Mouse (Mus musculus): ENCODE measurements around the gene Cbfa2t2. TPM values are rescaled to one million over a fixed set of nuclear protein-coding genes. Genes with fewer than 3 reads are reported as not detected.

The Cbfa2t2 gene
- total and polyA plus RNA-seq, 2 experiments from 2014 or later = 31.6 to 51.7 TPM

DNA sequence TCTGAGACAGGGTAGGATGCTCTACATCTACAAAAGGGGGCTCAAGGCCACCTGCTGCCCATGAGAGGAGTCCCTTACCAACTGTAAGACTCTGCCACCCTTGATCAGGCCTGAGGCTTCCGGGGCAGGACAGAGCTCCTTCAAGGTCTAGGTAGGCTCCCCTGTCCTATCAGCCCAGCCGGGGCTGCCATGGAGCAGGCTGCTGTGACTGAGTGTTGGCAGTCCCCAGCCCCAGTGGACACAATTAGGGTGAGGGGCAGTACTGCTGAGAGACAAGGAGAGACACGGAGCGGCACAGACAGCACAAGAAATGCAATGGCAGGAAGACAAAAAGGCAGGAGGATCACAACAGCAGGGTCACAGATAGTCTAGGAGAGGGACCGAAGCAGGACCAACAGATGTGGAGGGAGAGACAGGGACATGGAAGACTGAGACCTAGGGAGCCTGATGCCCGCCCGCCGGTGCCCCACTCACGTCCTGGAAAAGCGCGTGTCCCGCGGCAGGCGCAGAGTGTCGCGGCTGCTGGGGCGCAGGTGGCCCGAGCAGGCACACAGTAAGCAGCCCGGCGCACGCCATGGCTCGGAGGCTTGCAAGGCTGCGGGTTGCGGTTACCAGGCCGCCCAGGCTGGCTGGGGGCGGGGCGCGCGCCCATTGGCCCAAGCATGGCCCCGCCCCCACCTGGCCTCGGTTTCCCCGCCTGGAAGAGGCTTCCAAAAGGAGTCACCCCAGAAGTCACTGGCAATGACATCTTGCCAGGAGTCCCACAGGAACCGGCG, 122.2 kb downstream of the Cbfa2t2 start, which contains the start of gene Necab3:
Necab3 (minus strand) TSS at position 627 of the 776 bp plus-strand sequence.
- DNase-seq (ENCODE audit: low spot score) (peak; percentile 63), ATAC-seq (peak; percentile 66)
- no peaks in the 10 kb centered on the region for H3K9me3 ChIP-seq (ENCODE audit: low read length)
- WGBS = 4% methylated on average over 34 of the region's 34 CpGs
- H3K27me3 ChIP-seq (ENCODE audit: insufficient read depth, low read length) = no peaks in the 10 kb centered on the region
- peak within 1 kb of the TSS; percentile 55 for H3K9ac ChIP-seq (replicated peaks; ENCODE audit: low read length)
- peak within 1 kb of the TSS; percentile 43 for H3K4me3 ChIP-seq (ENCODE audit: low read length)
- peaks cover 31% of the 10 kb centered on the region for H3K4me1 ChIP-seq (ENCODE audit: insufficient read depth, low read length)
- H3K36me3 ChIP-seq (ENCODE audit: insufficient read depth, low read length) = no peaks in the 10 kb centered on the region
- peak within 1 kb of the TSS; percentile 72 for H3K4me2 ChIP-seq (ENCODE audit: low read depth, low read length)
- TF ChIP-seq CTCF (IDR thresholded peaks at IDR 0.05; ENCODE audit: low read depth) = no peak
- peak within 1 kb of the TSS; percentile 70 for H3K27ac ChIP-seq

- Histone ChIP-seq H3K27me3 (ENCODE audit: insufficient read depth, low read length) (no peaks in the 10 kb centered on the region), H3K36me3 (ENCODE audit: insufficient read depth, low read length) (no peaks in the 10 kb centered on the region), H3K4me2 (ENCODE audit: low read depth, low read length) (no peak overlapping the region), H3K9ac (replicated peaks; ENCODE audit: low read length) (no peak overlapping the region), H3K4me1 (ENCODE audit: insufficient read depth, low read length) (peaks cover 6% of the 10 kb centered on the region), H3K9me3 (ENCODE audit: low read length) (no peaks in the 10 kb centered on the region), H3K27ac (no peak overlapping the region), H3K4me3 (ENCODE audit: low read length) (no peak overlapping the region)
- 85% methylated on average over 22 of the region's 22 CpGs for WGBS
- no peak for TF ChIP-seq CTCF (IDR thresholded peaks at IDR 0.05; ENCODE audit: low read depth)
- ATAC-seq (no peak), DNase-seq (ENCODE audit: low spot score) (no peak)
Measured at GRCm38 (mm10) chr2:154563612-154564170, 127.4 kb downstream of the Cbfa2t2 start.

GRCm38 (mm10) chr2:154565562-154565961, 129.3 kb downstream of the Cbfa2t2 start:
- peak; percentile 67 for DNase-seq (ENCODE audit: low spot score)
- WGBS = 63% methylated on average over 3 of the region's 3 CpGs
- H3K4me1 ChIP-seq (ENCODE audit: insufficient read depth, low read length) = no peaks in the 10 kb centered on the region; the same call in 1 of the 2 replicates
- H3K27ac ChIP-seq = peak overlapping the region; percentile 51
- 0 out of 2 replicates have a peak overlapping the region, but pooled peaks have one; percentile 22 for H3K9ac ChIP-seq (replicated peaks; ENCODE audit: low read length)
- H3K4me2 ChIP-seq (ENCODE audit: low read depth, low read length) = no peak overlapping the region
- no peak for TF ChIP-seq CTCF (IDR thresholded peaks at IDR 0.05; ENCODE audit: low read depth)
- no peaks in the 10 kb centered on the region for H3K9me3 ChIP-seq (ENCODE audit: low read length)
- H3K4me3 ChIP-seq (ENCODE audit: low read length) = no peak overlapping the region
- no peaks in the 10 kb centered on the region for H3K36me3 ChIP-seq (ENCODE audit: insufficient read depth, low read length)
- no peaks in the 10 kb centered on the region for H3K27me3 ChIP-seq (ENCODE audit: insufficient read depth, low read length)
- ATAC-seq = no peak; the same call in 1 of the 2 replicates

DNA sequence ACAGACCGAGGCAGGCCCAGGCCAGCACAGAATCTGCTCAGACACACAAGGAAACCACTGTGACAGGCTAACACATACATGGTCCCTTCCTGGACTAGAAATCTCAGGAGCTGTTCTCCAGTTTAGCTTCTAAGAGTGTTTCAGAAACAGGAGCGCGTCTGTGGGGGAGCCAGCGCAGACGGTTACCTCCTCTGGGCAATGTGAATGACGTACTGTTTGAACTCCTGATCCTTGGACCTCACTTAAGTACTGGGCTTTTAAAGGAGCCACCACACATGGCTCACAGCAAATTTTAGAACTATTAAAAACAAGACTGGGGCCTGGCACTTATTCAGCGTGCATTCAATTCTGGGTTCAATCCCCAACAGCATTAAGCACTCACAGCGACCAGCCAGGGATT, 130.4 kb downstream of the Cbfa2t2 start:
- no peak overlapping the region for H3K27ac ChIP-seq

DNA sequence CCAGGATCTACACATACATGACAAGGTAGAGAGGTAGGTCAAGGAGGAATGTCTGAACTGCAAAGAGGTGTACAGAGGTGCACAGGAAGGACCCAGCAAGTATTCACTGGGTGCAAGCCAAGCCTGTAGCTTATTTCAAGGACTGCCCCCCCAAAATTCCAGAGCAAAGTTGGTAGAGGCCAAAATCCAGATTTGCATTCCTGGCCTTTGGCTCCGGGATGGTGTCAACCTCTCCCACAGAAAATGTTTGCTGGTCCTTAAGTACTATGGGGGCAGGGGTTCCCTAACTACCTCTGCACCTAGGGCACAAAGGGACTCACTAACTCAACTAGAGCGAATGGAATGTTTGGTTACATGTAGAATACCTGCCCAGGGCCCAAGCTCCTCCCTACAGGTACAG, 131.5 kb downstream of the Cbfa2t2 start:
- H3K9ac ChIP-seq (replicated peaks; ENCODE audit: low read length) = no peak overlapping the region
- peak overlapping the region; percentile 92 for H3K4me2 ChIP-seq (ENCODE audit: low read depth, low read length)
- ATAC-seq (no peak), DNase-seq (ENCODE audit: low spot score) (no peak)
- WGBS = 54% methylated on average over 2 of the region's 2 CpGs
- H3K4me1 ChIP-seq (ENCODE audit: insufficient read depth, low read length) = no peaks in the 10 kb centered on the region; the same call in 1 of the 2 replicates
- peak overlapping the region; percentile 74; the same call in 1 of the 2 replicates for H3K4me3 ChIP-seq (ENCODE audit: low read length)
- no peaks in the 10 kb centered on the region for H3K9me3 ChIP-seq (ENCODE audit: low read length)
- no peaks in the 10 kb centered on the region for H3K36me3 ChIP-seq (ENCODE audit: insufficient read depth, low read length)
- TF ChIP-seq CTCF (IDR thresholded peaks at IDR 0.05; ENCODE audit: low read depth) = no peak
- H3K27ac ChIP-seq = no peak overlapping the region; the same call in 1 of the 2 replicates
- H3K27me3 ChIP-seq (ENCODE audit: insufficient read depth, low read length) = no peaks in the 10 kb centered on the region

More for the DNA sequence above, 130.4 kb downstream of the Cbfa2t2 start:
- Histone ChIP-seq H3K36me3 (ENCODE audit: insufficient read depth, low read length) (no peaks in the 10 kb centered on the region), H3K9me3 (ENCODE audit: low read length) (no peaks in the 10 kb centered on the region), H3K4me3 (ENCODE audit: low read length) (no peak overlapping the region), H3K27me3 (ENCODE audit: insufficient read depth, low read length) (no peaks in the 10 kb centered on the region), H3K4me2 (ENCODE audit: low read depth, low read length) (peak overlapping the region; percentile 2; the same call in 1 of the 2 replicates), H3K9ac (replicated peaks; ENCODE audit: low read length) (no peak overlapping the region), H3K4me1 (ENCODE audit: insufficient read depth, low read length) (no peaks in the 10 kb centered on the region; the same call in 1 of the 2 replicates)
- DNase-seq (ENCODE audit: low spot score) (no peak), ATAC-seq (no peak)
- 42% methylated on average over 8 of the region's 8 CpGs for WGBS
- TF ChIP-seq CTCF (IDR thresholded peaks at IDR 0.05; ENCODE audit: low read depth) = no peak

DNA sequence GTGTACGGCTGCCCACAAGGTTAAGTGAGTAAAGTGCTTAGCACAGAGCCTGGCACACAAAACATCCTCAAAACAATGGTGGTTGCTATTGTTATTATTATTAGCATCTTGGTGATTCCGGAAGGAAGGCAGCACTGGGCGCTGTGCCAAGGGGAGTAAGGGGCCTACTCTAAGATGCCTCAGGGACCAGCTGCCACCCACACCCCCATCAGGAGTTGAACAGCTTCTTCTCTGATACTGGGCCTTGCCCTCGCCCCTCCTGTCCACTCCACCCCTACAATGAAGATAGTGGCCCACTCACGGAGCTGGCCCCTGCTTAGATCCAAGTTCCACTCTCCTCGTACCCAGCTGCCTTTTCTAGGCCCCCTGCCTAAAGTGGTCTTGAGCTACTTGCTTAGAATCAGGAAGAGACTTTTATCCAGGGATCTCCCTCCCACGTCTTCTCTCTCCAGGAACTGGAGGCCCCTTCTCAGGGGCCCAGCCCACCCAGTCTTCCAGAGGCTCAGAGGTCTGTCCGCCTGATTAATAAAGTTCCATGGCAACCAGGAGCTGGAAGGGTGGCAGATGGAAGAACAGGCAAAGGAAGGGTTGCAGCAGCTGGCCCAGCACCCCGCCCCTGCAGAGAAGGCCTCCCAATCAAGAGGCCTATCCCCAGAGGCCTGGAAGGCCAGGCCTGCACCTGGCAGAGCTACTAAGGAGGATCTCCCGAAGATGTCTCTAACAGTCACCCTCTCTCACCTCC, 132.2 kb downstream of the Cbfa2t2 start:
- no peak for TF ChIP-seq CTCF (IDR thresholded peaks at IDR 0.05; ENCODE audit: low read depth)
- Histone ChIP-seq H3K9ac (replicated peaks; ENCODE audit: low read length) (peak overlapping the region; percentile 59), H3K4me2 (ENCODE audit: low read depth, low read length) (peak overlapping the region; percentile 92), H3K4me1 (ENCODE audit: insufficient read depth, low read length) (no peaks in the 10 kb centered on the region; the same call in 1 of the 2 replicates), H3K27me3 (ENCODE audit: insufficient read depth, low read length) (no peaks in the 10 kb centered on the region), H3K27ac (peak overlapping the region; percentile 74), H3K4me3 (ENCODE audit: low read length) (peak overlapping the region; percentile 74), H3K9me3 (ENCODE audit: low read length) (no peaks in the 10 kb centered on the region), H3K36me3 (ENCODE audit: insufficient read depth, low read length) (no peaks in the 10 kb centered on the region)
- WGBS = 12% methylated on average over 10 of the region's 10 CpGs
- peak; percentile 49 for DNase-seq (ENCODE audit: low spot score)
- ATAC-seq = no peak

All from hindbrain, postnatal 0 days (tissue).